Mouse (Mus musculus): ENCODE results near the gene Carmil1.

- TF ChIP-seq FLI1 (IDR thresholded peaks at IDR 0.05; ENCODE audit: low read length): no peak
- TF ChIP-seq GATA1 (IDR thresholded peaks at IDR 0.05; ENCODE audit: borderline replicate concordance, low read length): no peak
Measured at GRCm38 (mm10) chr13:24101157-24102130, 179.2 kb downstream of the Carmil1 start.
